Mouse (Mus musculus): ENCODE results near the gene Gm43064. TPM values are rescaled to one million over a fixed set of nuclear protein-coding genes. Genes with fewer than 3 reads are reported as not detected.

The Gm43064 gene
- polyA plus RNA-seq, 1 experiment = 0.49 TPM

GRCm38 (mm10) chr3:103778660-103779059 is 30.7 kb upstream of the Gm43064 start:
- 58% methylated on average over 6 of the region's 6 CpGs for WGBS
- Histone ChIP-seq H3K4me1 (ENCODE audit: control insufficient read depth, insufficient read depth, low read length) (peaks cover 28% of the 10 kb centered on the region), H3K4me3 (replicated peaks; ENCODE audit: insufficient read depth, low read depth, low read length) (no peak overlapping the region), H3K27ac (ENCODE audit: insufficient read depth, low read length) (0 out of 2 replicates have a peak overlapping the region, but pooled peaks have one; percentile 6), H3K27me3 (ENCODE audit: control insufficient read depth, insufficient read depth, low read length) (no peaks in the 10 kb centered on the region)
- TF ChIP-seq POLR2A (IDR thresholded peaks at IDR 0.05; ENCODE audit: borderline replicate concordance, insufficient read depth, low read length) (no peak), CTCF (IDR thresholded peaks at IDR 0.05; ENCODE audit: borderline replicate concordance, insufficient read depth, low read depth, low read length) (no peak)
- DNase-seq = no peak

- no peak overlapping the region for H3K4me3 ChIP-seq (replicated peaks; ENCODE audit: insufficient read depth, low read depth, low read length)
- WGBS = 79% methylated on average over 7 of the region's 7 CpGs
- TF ChIP-seq POLR2A (IDR thresholded peaks at IDR 0.05; ENCODE audit: borderline replicate concordance, insufficient read depth, low read length) = no peak
- no peak for TF ChIP-seq CTCF (IDR thresholded peaks at IDR 0.05; ENCODE audit: borderline replicate concordance, insufficient read depth, low read depth, low read length)
- no peak for DNase-seq
- H3K4me1 ChIP-seq (ENCODE audit: control insufficient read depth, insufficient read depth, low read length) = peaks cover 27% of the 10 kb centered on the region
- H3K27me3 ChIP-seq (ENCODE audit: control insufficient read depth, insufficient read depth, low read length) = no peaks in the 10 kb centered on the region
- H3K27ac ChIP-seq (ENCODE audit: insufficient read depth, low read length) = no peak overlapping the region
Observed at GRCm38 (mm10) chr3:103779183-103779582, 30.2 kb upstream of the Gm43064 start.

- no peak for TF ChIP-seq CTCF (IDR thresholded peaks at IDR 0.05; ENCODE audit: borderline replicate concordance, insufficient read depth, low read depth, low read length)
- TF ChIP-seq POLR2A (IDR thresholded peaks at IDR 0.05; ENCODE audit: borderline replicate concordance, insufficient read depth, low read length) = no peak
- H3K27ac ChIP-seq (ENCODE audit: insufficient read depth, low read length) = peak overlapping the region; percentile 76
- DNase-seq = peak; percentile 48 to 55
- H3K4me3 ChIP-seq (replicated peaks; ENCODE audit: insufficient read depth, low read depth, low read length) = no peak overlapping the region
- peaks cover 31% of the 10 kb centered on the region for H3K4me1 ChIP-seq (ENCODE audit: control insufficient read depth, insufficient read depth, low read length)
- no peaks in the 10 kb centered on the region for H3K27me3 ChIP-seq (ENCODE audit: control insufficient read depth, insufficient read depth, low read length)
- 37% methylated on average over 3 of the region's 3 CpGs for WGBS
Observed at GRCm38 (mm10) chr3:103780271-103780670, 29.1 kb upstream of the Gm43064 start.

- TF ChIP-seq POLR2A (IDR thresholded peaks at IDR 0.05; ENCODE audit: borderline replicate concordance, insufficient read depth, low read length) (no peak), CTCF (IDR thresholded peaks at IDR 0.05; ENCODE audit: borderline replicate concordance, insufficient read depth, low read depth, low read length) (no peak)
- 64% methylated on average over 5 of the region's 5 CpGs for WGBS
- H3K27ac ChIP-seq (ENCODE audit: insufficient read depth, low read length) = no peak overlapping the region
- H3K4me1 ChIP-seq (ENCODE audit: control insufficient read depth, insufficient read depth, low read length) = peaks cover 31% of the 10 kb centered on the region
- no peaks in the 10 kb centered on the region for H3K27me3 ChIP-seq (ENCODE audit: control insufficient read depth, insufficient read depth, low read length)
- DNase-seq = no peak
- no peak overlapping the region for H3K4me3 ChIP-seq (replicated peaks; ENCODE audit: insufficient read depth, low read depth, low read length)
Observed at GRCm38 (mm10) chr3:103780777-103781176, 28.6 kb upstream of the Gm43064 start.

GRCm38 (mm10) chr3:103782844-103783609 is 26.3 kb upstream of the Gm43064 start:
- Histone ChIP-seq H3K27me3 (ENCODE audit: control insufficient read depth, insufficient read depth, low read length) (no peaks in the 10 kb centered on the region), H3K27ac (ENCODE audit: insufficient read depth, low read length) (no peak overlapping the region), H3K4me3 (replicated peaks; ENCODE audit: insufficient read depth, low read depth, low read length) (no peak overlapping the region), H3K4me1 (ENCODE audit: control insufficient read depth, insufficient read depth, low read length) (peaks cover 19% of the 10 kb centered on the region)
- no peak for TF ChIP-seq POLR2A (IDR thresholded peaks at IDR 0.05; ENCODE audit: borderline replicate concordance, insufficient read depth, low read length)
- 81% methylated on average over 4 of the region's 4 CpGs for WGBS
- no peak for DNase-seq

- 68% methylated on average over 7 of the region's 7 CpGs for WGBS
- H3K4me1 ChIP-seq (ENCODE audit: control insufficient read depth, insufficient read depth, low read length) = peaks cover 8% of the 10 kb centered on the region; the same call in 1 of the 2 replicates
- no peaks in the 10 kb centered on the region for H3K27me3 ChIP-seq (ENCODE audit: control insufficient read depth, insufficient read depth, low read length)
- TF ChIP-seq CTCF (IDR thresholded peaks at IDR 0.05; ENCODE audit: borderline replicate concordance, insufficient read depth, low read depth, low read length) (no peak), POLR2A (IDR thresholded peaks at IDR 0.05; ENCODE audit: borderline replicate concordance, insufficient read depth, low read length) (no peak)
- no peak overlapping the region for H3K27ac ChIP-seq (ENCODE audit: insufficient read depth, low read length)
- H3K4me3 ChIP-seq (replicated peaks; ENCODE audit: insufficient read depth, low read depth, low read length) = no peak overlapping the region
- no peak for DNase-seq
Observed at GRCm38 (mm10) chr3:103787225-103787624, 22.1 kb upstream of the Gm43064 start.

- peak overlapping the region; percentile 8 for H3K4me3 ChIP-seq (replicated peaks; ENCODE audit: insufficient read depth, low read depth, low read length)
- peaks cover 8% of the 10 kb centered on the region; the same call in 1 of the 2 replicates for H3K4me1 ChIP-seq (ENCODE audit: control insufficient read depth, insufficient read depth, low read length)
- no peak for DNase-seq
- no peaks in the 10 kb centered on the region for H3K27me3 ChIP-seq (ENCODE audit: control insufficient read depth, insufficient read depth, low read length)
- TF ChIP-seq CTCF (IDR thresholded peaks at IDR 0.05; ENCODE audit: borderline replicate concordance, insufficient read depth, low read depth, low read length) (no peak), POLR2A (IDR thresholded peaks at IDR 0.05; ENCODE audit: borderline replicate concordance, insufficient read depth, low read length) (no peak)
- 44% methylated on average over 7 of the region's 7 CpGs for WGBS
- no peak overlapping the region for H3K27ac ChIP-seq (ENCODE audit: insufficient read depth, low read length)
Observed at GRCm38 (mm10) chr3:103789096-103789495, 20.3 kb upstream of the Gm43064 start.

GRCm38 (mm10) chr3:103789891-103790345 is 19.5 kb upstream of the Gm43064 start:
- 1% methylated on average over 14 of the region's 14 CpGs for WGBS
- peak overlapping the region; percentile 96 for H3K4me3 ChIP-seq (replicated peaks; ENCODE audit: insufficient read depth, low read depth, low read length)
- peak overlapping the region; percentile 92; the same call in 1 of the 2 replicates for H3K27ac ChIP-seq (ENCODE audit: insufficient read depth, low read length)
- H3K4me1 ChIP-seq (ENCODE audit: control insufficient read depth, insufficient read depth, low read length) = peaks cover 8% of the 10 kb centered on the region; the same call in 1 of the 2 replicates
- TF ChIP-seq POLR2A (IDR thresholded peaks at IDR 0.05; ENCODE audit: borderline replicate concordance, insufficient read depth, low read length) = no peak
- no peak for TF ChIP-seq CTCF (IDR thresholded peaks at IDR 0.05; ENCODE audit: borderline replicate concordance, insufficient read depth, low read depth, low read length)
- DNase-seq = peak in 1 of 2 experiments; percentile 42
- H3K27me3 ChIP-seq (ENCODE audit: control insufficient read depth, insufficient read depth, low read length) = no peaks in the 10 kb centered on the region
